Mouse (Mus musculus) left cerebral cortex, adult 2 months (tissue): ENCODE results near the gene Tgfbi. TPM values are rescaled to one million over a fixed set of nuclear protein-coding genes. Genes with fewer than 3 reads are reported as not detected.

Experiments used
- DNase-seq, 2 experiments: peaks; one replicate each; pipeline ENCODE4 v3.0.0; 2021 to 2022; ENCODE audit warnings: low spot score in 2 of 2, mixed read lengths in 1 of 2; ENCODE audit errors: extremely low spot score in 1 of 2
- H3K27ac ChIP-seq: fragments of 200-600 bp; 2 replicates; pipeline ENCODE4 v1.8.1; 2022
- H3K4me3 ChIP-seq: fragments of 200-600 bp; 2 replicates; pipeline ENCODE4 v1.8.1; 2022
- CTCF ChIP-seq: fragments of 200-600 bp; IDR thresholded peaks from 2 replicates; pipeline ENCODE4 v1.8.1; 2022; ENCODE audit warnings: antibody characterized with exemption, mild to moderate bottlenecking, moderate library complexity
- intact Hi-C: fragments of 180-260 bp; cut with DNase I; formaldehyde crosslinking; loops from one replicate; pipeline ENCODE4 v1.15.1; 2025
- long read RNA-seq, 2 experiments: library from polyadenylated mRNA; stranded (forward); transcript quantifications; one replicate each; pipeline ENCODE4 v2.0.0; 2021; ENCODE audit warnings: borderline mapping rate in 2 of 2
- total RNA-seq, 2 experiments: library from RNA; stranded (reverse); gene quantifications; 2 replicates each; pipeline ENCODE4 v1.2.3; 2021

Tgfbi gene
- total RNA-seq = 1 to 10 TPM; 3.8 to 5.1 TPM
- long read RNA-seq, experiment 1, partial matches to known transcripts = 2 of 4 reads
- long read RNA-seq, experiment 1, other reads (novel, unspliced or antisense) = 0 of 4 reads
- long read RNA-seq, experiment 2, partial matches to known transcripts = 2 of 3 reads
- long read RNA-seq, experiment 2, other reads (novel, unspliced or antisense) = 0 of 3 reads

DNA sequence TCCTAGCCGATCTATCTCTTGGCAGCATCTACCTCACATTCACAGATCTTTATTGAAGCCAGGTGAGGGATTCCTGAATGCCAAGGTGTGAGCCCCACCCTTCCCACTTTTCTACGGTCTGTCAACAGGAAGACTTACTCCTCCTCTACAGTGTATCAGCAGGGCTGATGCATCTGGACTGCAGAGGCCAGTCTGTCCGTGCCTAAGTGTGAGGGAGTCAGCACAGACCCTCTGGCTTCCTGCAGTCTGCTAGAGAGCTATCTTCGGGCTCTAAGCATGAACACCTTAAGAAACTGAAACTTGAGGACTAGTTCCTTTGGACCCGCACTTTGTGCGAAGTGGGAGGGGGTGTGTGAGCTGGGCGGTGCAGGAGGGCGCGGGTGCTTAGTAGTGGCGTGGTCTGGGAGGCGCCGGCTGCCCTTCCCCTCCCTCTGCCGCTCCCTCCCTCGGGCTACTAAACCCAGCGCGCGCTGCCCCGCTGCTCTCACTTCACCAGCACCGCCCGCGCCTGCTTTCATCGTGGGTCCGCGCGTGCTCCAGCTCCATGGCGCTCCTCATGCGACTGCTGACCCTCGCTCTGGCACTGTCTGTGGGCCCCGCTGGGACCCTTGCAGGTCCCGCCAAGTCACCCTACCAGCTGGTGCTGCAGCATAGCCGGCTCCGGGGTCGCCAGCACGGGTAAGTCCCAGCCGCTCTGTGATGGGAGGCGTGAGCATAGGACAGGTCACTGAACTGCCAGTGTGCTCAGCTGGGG lies at the start of gene Tgfbi:
Gene Tgfbi, plus strand, starts transcription at position 421 of the 754 bp plus-strand sequence.
- intact Hi-C loops = no loop called here
- peak; percentile 20 to 34 for DNase-seq

DNA sequence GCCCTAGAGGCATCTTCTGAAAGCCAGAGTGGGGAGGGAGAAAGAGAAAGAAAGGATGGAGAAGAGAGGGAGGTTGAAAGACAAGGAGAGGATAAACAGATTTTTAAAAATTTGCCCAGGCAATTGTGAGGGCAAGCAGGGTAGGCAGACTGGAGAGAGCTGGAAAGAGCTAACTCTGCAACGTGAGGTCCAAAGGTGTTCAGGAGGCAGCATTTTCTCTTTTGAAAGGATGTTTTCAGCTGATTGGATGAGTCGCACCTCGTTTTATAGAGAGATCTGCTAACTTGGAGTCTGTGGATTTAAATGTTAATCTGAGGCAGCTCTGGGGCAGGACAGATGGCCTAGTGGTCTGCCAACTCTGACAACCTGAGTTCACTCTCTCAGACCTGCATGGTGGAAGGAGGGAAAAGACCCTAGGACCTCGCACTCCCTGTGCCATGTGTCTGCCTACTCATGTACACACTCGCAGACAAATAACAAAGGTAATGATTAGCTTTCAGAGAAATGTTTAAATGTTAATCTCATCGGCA lies 49.4 kb upstream of the Tgfbi start:
- no peak for TF ChIP-seq CTCF
- Histone ChIP-seq H3K4me3 (no peak overlapping the region), H3K27ac (no peak overlapping the region)
- intact Hi-C loops = loop anchor here (5.0 kb wide), 1 partner anchor 82 kb away; no protein-coding TSS in a partner anchor
- no peak for DNase-seq

More for the DNA sequence above, at the start of gene Tgfbi:
- no peak within 1 kb of the TSS for H3K27ac ChIP-seq
- TF ChIP-seq CTCF = no peak
- H3K4me3 ChIP-seq = peak within 1 kb of the TSS; percentile 48

DNA sequence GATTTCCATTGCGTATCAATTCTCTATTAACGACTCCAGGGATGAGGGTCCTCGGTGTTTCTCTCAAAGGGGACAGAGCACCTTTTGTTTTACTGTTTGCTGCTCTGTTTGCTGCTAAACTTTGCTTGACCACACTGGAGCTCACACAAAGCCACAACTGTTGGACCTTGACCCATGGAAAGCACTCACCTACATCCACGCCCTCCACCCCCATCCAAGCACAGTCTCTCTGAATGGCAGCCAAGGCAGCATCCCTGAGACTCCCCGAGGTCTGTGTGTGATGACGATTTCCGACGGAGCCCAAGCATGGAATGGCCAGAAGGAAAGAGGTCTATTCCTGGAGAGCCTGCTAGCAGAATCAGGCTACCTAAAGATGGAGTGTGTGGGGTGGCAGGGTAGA lies 48.2 kb upstream of the Tgfbi start:
- Histone ChIP-seq H3K27ac (no peak overlapping the region), H3K4me3 (no peak overlapping the region)
- intact Hi-C loops = no loop called here
- DNase-seq = no peak
- TF ChIP-seq CTCF = no peak

DNA sequence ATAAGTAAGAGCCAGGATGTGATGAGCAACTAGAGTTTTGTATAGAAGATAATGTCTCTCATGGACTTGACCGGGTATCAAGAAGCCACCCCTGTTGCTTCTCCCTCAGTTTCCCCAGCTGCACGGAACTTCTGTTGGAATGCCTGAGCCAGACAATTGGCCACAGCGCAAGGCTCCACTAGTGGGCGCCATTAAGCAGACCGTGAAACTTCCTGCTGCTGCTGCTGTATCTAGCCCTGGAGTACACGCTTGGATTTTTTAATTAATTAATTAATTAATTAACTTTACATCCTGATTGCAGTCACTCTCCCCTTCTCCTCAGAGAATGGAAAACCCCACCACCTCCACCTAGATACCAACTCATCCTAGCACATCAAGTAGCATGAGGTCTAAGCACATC lies 46.2 kb upstream of the Tgfbi start:
- intact Hi-C loops = loop anchor here (1.0 kb wide), 1 partner anchor 172 kb away; no protein-coding TSS in a partner anchor

DNA sequence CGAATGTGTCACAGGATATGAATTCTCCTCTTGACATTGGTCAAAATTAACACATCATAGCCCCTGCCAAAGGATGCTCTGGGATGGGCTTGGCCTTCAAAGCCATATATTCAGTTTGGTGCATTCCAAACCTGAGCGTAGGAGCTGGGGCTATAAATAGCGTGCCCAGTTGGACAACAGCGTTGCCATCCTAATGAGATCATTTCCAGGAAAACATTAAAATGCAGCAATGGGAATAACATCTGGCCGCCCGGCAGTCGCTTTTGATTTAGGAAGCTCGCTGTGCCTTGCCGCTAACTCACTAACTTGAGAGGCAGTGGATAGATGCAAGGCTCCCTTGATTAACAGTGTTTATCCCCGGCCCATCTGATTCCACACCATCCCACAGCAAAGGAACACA lies 43.0 kb upstream of the Tgfbi start:
- TF ChIP-seq CTCF = no peak
- H3K27ac ChIP-seq = no peak overlapping the region
- intact Hi-C loops = no loop called here
- no peak for DNase-seq
- H3K4me3 ChIP-seq = no peak overlapping the region

More for the DNA sequence above, 46.2 kb upstream of the Tgfbi start:
- no peak overlapping the region for H3K4me3 ChIP-seq
- peak; percentile 24 to 44 for DNase-seq
- H3K27ac ChIP-seq = no peak overlapping the region
- TF ChIP-seq CTCF = peak; percentile 63

DNA sequence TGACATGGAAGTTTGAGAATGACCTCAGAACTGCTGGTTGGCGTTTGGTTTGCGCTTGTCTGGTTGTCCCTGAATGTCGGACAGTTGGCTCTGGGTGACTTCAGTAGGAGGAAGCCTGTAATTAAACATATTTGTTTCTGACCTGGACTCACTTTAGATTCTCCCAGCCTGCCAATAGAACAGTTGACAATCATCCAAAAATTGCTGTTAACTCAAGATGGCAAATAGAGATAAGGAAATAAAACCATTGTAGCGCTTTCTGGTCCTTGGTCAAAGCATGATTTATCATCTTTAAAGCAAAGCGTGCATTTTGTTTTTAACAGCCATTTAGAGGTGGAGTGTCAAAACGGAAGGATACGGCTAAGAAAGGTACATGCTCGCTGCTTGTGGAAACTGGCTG lies 37.7 kb upstream of the Tgfbi start:
- intact Hi-C loops = no loop called here
- H3K4me3 ChIP-seq = no peak overlapping the region
- no peak overlapping the region for H3K27ac ChIP-seq
- no peak for TF ChIP-seq CTCF
- DNase-seq = no peak

DNA sequence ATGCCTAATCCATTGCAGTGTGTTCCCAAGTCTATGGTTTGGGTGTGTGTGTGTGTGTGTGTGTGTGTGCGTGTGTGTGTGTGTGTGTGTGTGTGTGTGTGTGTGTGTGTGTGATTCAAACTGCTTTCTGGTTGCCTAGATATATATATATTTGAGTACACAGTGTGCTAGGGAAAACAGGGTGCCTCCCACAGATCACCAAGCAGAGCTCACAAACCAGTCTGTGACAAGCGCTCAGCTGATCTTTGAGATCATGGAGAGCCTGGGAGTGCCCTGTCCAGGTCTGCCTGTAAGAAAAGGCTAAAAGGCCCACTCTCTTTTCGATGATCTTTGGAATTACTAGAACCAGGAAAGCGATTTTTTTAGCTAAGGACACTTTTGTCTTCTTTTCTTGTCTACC lies 34.2 kb upstream of the Tgfbi start:
- intact Hi-C loops = loop anchor here (2.0 to 5.0 kb wide), 2 partner anchors 40 to 67 kb away; no protein-coding TSS in a partner anchor
- Histone ChIP-seq H3K27ac (no peak overlapping the region), H3K4me3 (no peak overlapping the region)
- TF ChIP-seq CTCF = no peak
- DNase-seq = no peak

DNA sequence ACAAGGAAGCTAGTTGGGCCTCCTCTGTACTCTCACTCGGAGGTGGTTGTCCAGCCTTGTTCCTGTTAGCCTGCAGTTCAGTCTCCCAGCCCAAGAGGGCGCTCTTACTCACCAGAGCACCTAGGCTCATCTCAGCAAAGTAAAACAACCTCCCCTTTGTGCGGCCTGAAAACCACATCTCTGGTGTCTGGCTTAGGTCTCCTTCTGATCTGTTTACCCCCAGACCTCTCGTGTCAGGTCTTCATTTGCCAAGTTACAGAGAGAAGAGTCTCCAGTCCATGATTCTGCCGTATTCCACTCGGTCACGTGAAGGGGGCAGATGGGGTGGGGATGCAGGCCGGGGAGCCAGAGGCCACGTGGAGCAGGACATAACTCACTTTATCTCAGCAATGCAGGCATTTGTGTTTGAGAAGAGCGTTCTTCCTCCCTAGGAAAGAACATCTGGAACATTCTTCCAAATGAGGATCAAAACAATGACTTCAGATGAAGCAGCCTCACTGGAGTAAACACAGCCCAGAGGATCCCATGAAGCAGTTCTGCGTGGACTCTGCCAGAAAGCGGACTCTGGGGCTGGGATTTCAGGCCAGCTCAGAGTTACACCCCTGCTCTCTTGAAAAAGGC lies 33.5 kb upstream of the Tgfbi start:
- 0 out of 2 replicates have a peak overlapping the region, but pooled peaks have one; percentile 15 for H3K27ac ChIP-seq
- intact Hi-C loops = loop anchor here (2.0 to 5.0 kb wide), 2 partner anchors 39 to 66 kb away; no protein-coding TSS in a partner anchor
- DNase-seq = peak; percentile 63 to 69
- H3K4me3 ChIP-seq = no peak overlapping the region
- peak; percentile 78 for TF ChIP-seq CTCF

DNA sequence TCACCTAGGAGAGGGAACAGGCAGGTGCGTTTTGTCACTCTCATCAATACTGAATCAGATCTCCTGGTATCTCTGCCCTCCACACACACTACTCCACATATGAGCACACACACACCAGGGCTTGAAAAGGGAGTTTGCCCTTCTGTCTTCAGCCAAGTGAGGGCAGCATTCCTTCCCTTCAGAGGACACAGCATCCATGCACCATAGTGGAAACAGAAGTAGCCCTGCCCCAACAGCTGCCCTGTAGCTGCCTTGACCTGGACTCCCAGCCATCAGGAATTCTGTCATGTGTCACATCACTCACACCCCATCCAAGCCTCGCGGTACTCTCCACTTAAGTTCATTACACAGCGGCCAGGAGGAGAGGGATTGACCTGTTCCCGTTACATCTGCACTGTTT lies 31.2 kb upstream of the Tgfbi start:
- no peak for DNase-seq
- intact Hi-C loops = loop anchor here (5.0 kb wide), 1 partner anchor 64 kb away; no protein-coding TSS in a partner anchor
- TF ChIP-seq CTCF = no peak; the same call in 1 of the 2 replicates
- Histone ChIP-seq H3K4me3 (no peak overlapping the region), H3K27ac (no peak overlapping the region)

DNA sequence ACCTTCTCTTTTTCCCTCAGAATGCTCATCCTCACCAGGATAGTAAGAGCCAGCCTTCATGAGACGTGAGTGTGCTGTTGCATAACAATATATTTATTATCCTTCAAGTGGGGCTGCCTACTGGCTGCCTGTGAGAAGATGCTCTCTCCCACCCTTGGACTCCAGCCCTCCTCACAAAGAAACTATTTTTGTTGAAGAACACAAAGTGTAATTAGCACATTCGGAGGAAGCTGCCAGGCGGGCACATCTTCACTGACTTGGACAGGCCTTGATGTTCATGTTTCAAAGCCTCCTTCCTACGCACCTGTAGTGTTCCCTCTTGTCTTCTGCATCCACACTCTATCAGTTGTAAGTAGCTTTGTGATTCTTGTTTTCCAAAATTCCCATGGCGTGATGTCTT lies 28.9 kb upstream of the Tgfbi start:
- intact Hi-C loops = no loop called here
- Histone ChIP-seq H3K27ac (no peak overlapping the region), H3K4me3 (no peak overlapping the region)
- no peak for TF ChIP-seq CTCF
- no peak for DNase-seq

DNA sequence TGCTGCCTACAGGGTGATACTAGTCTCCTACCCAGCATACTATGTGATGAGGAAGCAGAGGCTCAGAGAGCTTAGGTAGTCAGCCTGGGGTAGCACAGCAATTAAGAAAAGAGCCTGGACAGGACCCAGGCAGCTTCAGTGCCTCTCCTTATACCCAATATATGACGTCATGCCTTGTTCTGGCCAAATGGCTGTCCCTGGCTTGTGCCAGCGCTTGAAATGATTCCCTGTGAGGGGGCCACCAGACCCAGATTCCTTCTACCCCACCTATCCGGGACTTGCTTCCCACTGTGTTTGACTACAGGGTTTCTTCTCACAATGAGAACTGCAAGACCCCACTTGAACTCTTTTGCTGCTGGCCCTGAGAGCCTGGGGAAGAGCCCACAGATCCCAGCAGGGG lies 27.8 kb upstream of the Tgfbi start:
- intact Hi-C loops = no loop called here
- TF ChIP-seq CTCF = no peak
- no peak for DNase-seq
- Histone ChIP-seq H3K27ac (no peak overlapping the region), H3K4me3 (no peak overlapping the region)

DNA sequence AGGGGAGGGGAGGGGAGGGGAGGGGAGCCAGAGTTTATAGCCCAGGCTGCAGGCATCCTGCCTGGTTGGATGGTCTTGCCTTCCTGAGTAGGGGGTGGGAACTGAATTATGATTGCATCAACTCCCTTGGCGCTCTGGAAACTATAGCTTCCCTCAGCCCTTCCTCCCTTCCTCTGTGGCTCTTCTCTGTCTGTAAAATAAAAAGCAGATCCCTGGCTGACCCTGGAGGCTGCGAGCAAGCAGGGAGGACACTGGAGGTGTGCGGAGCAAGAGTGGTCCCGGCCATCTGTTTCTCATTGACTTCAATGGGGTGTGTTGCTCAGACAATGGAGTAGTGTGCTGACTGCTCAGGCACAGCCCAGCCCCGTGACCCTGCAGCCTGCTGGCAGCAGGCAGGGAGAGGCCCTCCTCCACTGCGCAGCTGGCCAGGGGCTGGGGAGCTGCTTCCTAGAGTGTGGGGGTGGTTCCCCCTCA lies 27.3 kb upstream of the Tgfbi start:
- no peak overlapping the region for H3K4me3 ChIP-seq
- H3K27ac ChIP-seq = no peak overlapping the region
- peak in 1 of 2 experiments; percentile 23 for DNase-seq
- intact Hi-C loops = no loop called here
- TF ChIP-seq CTCF = no peak
